Mouse (Mus musculus): ENCODE measurements around the gene Atg4c.

The Atg4c gene

GRCm38 (mm10) chr4:99193810-99194582, at the start of gene Atg4c:
Atg4c (plus strand) TSS chr4:99193934.
- DNase-seq (ENCODE audit: low read depth, low spot score) = peak; percentile 92

GRCm38 (mm10) chr4:99151434-99151833, 42.3 kb upstream of the Atg4c start:
- DNase-seq (ENCODE audit: low read depth, low spot score) = no peak

- no peak for DNase-seq (ENCODE audit: low read depth, low spot score)
Measured at GRCm38 (mm10) chr4:99151885-99152558, 41.7 kb upstream of the Atg4c start.

GRCm38 (mm10) chr4:99156641-99157307, 37.0 kb upstream of the Atg4c start:
- no peak for DNase-seq (ENCODE audit: low read depth, low spot score)

- no peak for DNase-seq (ENCODE audit: low read depth, low spot score)
Measured at GRCm38 (mm10) chr4:99158495-99158894, 35.2 kb upstream of the Atg4c start.

GRCm38 (mm10) chr4:99160414-99160813, 33.3 kb upstream of the Atg4c start:
- DNase-seq (ENCODE audit: low read depth, low spot score) = peak; percentile 25

- DNase-seq (ENCODE audit: low read depth, low spot score) = no peak
Measured at GRCm38 (mm10) chr4:99160899-99161298, 32.8 kb upstream of the Atg4c start.

- DNase-seq (ENCODE audit: low read depth, low spot score) = peak; percentile 87
Measured at GRCm38 (mm10) chr4:99161457-99161971, 32.2 kb upstream of the Atg4c start.

GRCm38 (mm10) chr4:99163001-99163400, 30.7 kb upstream of the Atg4c start:
- DNase-seq (ENCODE audit: low read depth, low spot score) = no peak

- DNase-seq (ENCODE audit: low read depth, low spot score) = no peak
Measured at GRCm38 (mm10) chr4:99163547-99163946, 30.2 kb upstream of the Atg4c start.

GRCm38 (mm10) chr4:99168869-99169268, 24.9 kb upstream of the Atg4c start:
- no peak for DNase-seq (ENCODE audit: low read depth, low spot score)

- no peak for DNase-seq (ENCODE audit: low read depth, low spot score)
Measured at GRCm38 (mm10) chr4:99174265-99174664, 19.5 kb upstream of the Atg4c start.

- no peak for DNase-seq (ENCODE audit: low read depth, low spot score)
Measured at GRCm38 (mm10) chr4:99176841-99177240, 16.9 kb upstream of the Atg4c start.

GRCm38 (mm10) chr4:99177255-99177654, 16.5 kb upstream of the Atg4c start:
- no peak for DNase-seq (ENCODE audit: low read depth, low spot score)

GRCm38 (mm10) chr4:99178851-99179250, 14.9 kb upstream of the Atg4c start:
- no peak for DNase-seq (ENCODE audit: low read depth, low spot score)

- DNase-seq (ENCODE audit: low read depth, low spot score) = peak; percentile 40
Measured at GRCm38 (mm10) chr4:99179446-99180120, 14.2 kb upstream of the Atg4c start.

GRCm38 (mm10) chr4:99180921-99181320, 12.8 kb upstream of the Atg4c start:
- DNase-seq (ENCODE audit: low read depth, low spot score) = no peak

- peak; percentile 18 for DNase-seq (ENCODE audit: low read depth, low spot score)
Measured at GRCm38 (mm10) chr4:99181739-99182419, 11.9 kb upstream of the Atg4c start.

- DNase-seq (ENCODE audit: low read depth, low spot score) = peak; percentile 72
Measured at GRCm38 (mm10) chr4:99182660-99183431, 10.9 kb upstream of the Atg4c start.

GRCm38 (mm10) chr4:99184678-99185077, 9.1 kb upstream of the Atg4c start:
- DNase-seq (ENCODE audit: low read depth, low spot score) = no peak
